Mouse (Mus musculus): ENCODE data around the gene Gm10100.
"Not testable (repeated sequence)": the region's sequence is repeated elsewhere in the genome, so short reads cannot be mapped to it uniquely, and the experiment has no call there.

- not testable (repeated sequence) for TF ChIP-seq CTCF (IDR thresholded peaks at IDR 0.05; ENCODE audit: control insufficient read depth, insufficient read depth, insufficient replicate concordance, low read depth, low read length); POLR2A (IDR thresholded peaks at IDR 0.05; ENCODE audit: control insufficient read depth, low read depth, low read length)
Observed at GRCm38 (mm10) chr10:77750686-77751085, 24.4 kb downstream of the Gm10100 start.

All from testis, adult 2 months (tissue).